Mouse (Mus musculus) ovary, postnatal 36 days (tissue): ENCODE results near the gene Ap1ar.

Experiments
- DNase-seq: peaks from one replicate; pipeline ENCODE4 v3.0.0; 2022; ENCODE audit warnings: low spot score, mixed read lengths

Gene Ap1ar

DNA sequence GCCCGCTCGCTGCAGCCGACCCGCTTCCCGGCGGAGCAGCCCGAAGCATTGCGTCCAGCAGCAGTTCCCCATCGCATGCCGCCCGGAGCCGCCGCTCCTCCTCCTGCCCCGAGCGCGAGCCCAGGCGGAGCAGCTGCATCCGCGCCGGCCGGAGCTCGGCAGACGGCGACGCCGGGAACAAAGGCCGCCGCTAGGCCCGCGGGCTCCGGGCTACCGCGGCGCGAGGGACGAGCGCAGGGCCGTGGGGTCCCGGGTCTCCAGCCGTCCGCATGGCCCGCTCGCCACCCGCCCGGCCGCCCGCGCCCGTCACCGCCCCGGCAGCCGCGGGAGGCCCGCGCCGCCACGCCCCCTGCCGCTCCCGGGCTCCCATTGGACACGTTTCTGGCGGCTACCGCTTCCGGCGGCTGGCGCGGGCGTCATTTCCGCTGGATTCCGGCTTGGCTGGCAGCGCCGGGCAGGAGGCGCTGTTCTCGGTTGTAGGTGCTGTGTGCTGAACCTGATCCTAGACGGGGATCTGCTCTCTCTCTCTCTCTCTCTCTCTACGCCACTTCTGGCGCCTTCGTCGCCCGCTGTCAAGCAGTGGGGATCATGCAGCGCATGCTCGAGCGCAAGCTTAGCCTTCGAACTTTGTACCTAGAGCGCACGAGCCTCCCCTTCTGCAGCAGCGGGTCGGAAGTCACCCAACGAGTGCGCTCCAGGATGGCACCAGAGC, at the start of gene Ap1ar:
Gene Ap1ar (minus strand): TSS at position 370 of the 712 bp plus-strand sequence.
- peak; percentile 97 for DNase-seq

- no peak for DNase-seq
Measured at GRCm38 (mm10) chr3:127881684-127882083, 44.4 kb upstream of the Ap1ar start.

DNA sequence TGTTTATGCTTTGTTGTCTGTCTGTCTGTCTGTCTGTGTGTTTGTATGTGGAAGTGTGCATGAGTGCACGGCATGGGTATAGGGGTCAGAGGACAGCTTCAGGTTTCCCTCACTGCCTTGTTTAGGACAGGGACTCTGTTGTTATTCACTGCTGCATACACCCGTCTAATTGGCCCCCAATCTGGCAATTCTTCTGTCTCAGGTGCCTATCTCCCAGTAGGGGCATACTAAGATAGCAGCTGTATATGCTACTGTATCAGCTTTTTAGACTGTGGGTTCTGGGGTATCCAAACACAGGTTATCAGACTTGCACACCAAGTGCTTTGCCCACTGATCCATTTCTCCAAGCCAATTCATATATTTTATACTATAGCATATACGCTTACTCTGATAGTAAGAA, 42.6 kb upstream of the Ap1ar start:
- no peak for DNase-seq

- DNase-seq, result no peak
Measured at GRCm38 (mm10) chr3:127875509-127875908, 38.2 kb upstream of the Ap1ar start.

DNA sequence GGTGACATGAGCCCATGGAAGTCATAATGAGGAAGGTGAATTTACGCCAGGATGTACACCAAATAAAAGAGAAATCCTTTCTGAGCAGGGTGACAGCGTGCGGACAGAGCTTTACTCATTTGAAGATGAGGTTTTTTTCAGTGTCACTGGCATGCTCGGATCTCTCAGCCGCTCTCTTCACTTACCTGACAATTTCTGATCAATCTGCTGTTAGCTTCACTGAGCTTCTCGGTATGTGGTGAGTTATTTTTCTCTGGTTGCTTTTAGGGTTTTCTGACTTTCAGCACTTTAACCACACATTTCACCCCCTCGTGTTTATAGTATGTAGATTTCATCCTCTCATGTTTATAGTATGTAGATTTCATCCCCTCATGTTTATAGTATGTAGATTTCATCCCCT, 37.7 kb upstream of the Ap1ar start:
- DNase-seq, result no peak

DNA sequence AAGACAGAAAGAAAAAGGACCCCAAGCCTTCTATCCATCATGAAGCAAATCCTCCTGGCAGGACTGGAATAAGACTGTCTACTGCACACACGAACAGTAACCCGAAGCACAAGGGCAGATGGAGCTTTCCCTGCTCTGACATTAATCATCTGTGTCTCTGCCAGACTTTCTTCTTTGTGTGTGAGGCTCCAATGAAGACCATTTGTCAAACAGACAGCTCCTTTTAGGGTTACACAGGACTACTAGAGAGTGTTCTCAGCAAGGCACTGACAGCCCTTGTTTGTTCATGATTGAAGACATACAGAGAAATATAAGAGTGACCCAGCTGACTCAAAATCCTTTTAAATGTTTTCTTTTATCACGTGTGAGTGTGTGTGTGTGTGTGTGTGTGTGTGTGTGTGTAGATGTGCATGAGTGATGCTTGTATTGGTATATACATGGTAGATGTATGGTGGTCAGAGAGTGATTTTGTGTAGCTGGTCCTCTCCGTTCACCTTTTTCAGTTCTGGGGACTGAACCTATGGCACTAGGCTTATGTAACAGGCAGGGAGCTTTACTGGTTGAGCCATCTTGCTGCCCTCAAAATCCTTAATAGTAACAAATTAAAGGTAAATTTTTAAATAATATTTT, 37.0 kb upstream of the Ap1ar start:
- DNase-seq, result no peak

DNA sequence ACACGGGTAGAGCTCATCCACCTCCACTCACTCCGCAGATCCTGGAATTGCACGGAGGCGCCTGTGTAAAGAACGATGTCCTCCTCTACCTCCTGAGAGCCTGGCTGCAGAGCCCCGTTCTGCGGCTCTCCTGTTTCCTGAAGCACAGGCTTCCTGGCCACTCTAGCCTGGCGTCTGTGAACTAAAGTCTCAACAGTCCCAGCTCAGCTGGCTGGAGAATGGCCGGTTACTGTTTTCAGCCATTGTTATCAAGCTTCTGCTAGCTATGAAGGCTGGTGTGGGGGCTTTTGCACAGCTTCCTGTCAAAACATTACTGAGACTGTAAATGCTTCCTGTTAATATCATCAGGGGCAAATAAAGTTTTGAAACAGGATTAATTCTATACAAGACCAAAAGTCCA, 34.3 kb upstream of the Ap1ar start:
- no peak for DNase-seq

DNA sequence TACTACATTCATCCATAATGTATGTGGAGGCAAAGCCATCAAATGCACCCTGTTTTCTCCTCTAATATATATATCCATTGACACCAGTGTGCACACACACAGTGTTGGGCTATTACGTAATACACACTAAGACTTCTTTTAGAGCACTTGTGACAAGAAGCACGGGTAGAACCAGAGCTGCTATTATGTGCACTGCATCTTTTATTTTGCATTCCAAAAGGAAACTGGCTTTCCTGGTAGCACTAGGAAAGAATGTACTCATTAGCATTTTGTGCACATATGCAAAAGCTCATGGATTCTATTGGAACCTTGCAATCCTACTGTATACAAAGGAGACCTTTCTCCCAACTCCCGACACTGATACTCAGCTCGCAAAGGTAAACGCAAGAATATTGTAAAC, 31.6 kb upstream of the Ap1ar start:
- DNase-seq, result no peak

DNA sequence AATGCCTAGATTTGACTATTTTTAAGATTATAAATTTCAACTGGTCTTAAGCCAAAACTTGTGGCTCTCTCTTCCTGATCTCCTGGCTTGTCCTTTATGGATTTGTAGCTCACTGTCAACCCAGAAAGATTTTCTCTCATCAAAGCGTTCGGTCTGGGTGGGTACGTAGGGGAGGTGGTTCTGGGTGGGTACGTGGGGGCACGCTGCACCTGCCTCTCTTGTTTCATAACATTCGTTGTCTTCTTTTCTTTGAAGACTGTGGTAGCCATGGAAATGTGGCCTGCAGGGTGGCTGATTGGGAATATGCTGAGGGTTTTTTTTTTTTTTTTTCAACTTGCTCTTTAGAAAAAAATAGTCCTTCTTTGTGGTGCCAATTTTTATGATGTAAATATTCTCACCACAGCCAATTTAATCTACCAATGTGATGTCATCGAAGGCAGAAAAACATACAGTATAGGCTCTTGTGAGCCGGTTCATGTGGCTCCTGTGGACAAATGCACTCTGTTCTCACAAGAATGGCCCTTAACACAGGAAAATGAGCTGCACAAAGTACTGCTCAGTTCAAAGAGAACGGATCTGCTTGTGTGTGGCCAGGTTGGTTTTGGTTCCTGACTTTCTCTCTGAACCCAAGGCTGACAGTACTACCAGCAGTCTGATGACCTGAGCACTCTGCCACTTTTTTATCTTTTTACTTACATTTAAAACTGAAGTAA, 30.9 kb upstream of the Ap1ar start:
- DNase-seq, result no peak

- no peak for DNase-seq
Measured at GRCm38 (mm10) chr3:127864242-127864641, 26.9 kb upstream of the Ap1ar start.

DNA sequence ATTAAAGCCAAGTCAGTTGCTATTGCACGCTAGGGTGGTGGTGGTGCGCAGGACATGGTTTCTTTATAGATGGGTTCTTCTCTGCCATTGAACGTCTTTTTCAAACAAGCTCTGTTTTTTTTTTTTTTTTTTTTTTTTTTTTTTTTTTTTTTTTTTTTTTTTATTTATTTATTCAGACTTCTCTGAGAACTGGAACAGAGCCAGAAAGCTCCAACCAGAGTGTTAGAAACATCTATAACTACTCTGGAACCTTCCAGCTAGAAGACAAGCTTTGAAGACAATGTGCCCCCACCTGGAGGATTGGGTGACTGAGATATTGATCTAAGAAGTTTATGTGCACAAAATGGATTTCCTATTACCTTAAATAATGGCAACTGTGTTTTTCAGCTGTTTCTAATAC, 26.2 kb upstream of the Ap1ar start:
- DNase-seq, result no peak

DNA sequence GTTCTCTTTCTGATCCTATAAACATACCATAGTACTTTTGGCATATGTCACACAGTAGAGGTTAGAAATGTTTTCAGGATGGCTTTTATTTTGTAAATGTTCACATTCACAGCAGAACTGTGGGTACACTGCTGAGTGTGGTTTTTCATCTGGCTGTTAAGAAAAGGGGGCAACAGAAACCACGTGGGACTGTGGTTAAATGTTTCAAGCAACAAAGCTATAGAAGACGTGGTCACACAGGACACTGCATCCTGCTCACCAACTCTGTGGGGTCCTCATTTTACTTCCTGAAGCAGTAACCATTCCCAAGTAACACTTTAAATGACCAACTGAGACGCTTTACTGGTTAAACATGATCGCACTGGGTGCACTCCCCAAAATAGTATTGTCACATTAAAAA, 25.2 kb upstream of the Ap1ar start:
- no peak for DNase-seq

DNA sequence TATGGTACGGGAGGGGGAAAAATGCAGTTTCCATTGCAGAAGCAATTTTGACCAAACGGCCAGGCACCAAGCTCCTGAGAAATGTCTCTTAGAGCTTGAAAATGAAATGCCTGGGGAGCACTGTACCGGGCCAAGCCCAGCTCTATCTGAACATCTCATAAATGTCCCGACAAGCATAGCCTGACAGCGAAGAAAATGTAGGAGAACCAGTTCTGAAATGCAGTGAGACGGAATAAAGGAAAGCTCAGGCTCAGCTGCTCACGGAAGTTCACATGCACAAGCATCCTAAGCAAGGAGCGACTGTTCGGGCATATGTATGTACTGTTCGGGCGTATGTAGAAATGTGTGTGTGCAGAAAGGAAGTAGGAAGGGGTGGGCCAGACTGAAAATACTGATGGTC, 24.0 kb upstream of the Ap1ar start:
- DNase-seq, result no peak

DNA sequence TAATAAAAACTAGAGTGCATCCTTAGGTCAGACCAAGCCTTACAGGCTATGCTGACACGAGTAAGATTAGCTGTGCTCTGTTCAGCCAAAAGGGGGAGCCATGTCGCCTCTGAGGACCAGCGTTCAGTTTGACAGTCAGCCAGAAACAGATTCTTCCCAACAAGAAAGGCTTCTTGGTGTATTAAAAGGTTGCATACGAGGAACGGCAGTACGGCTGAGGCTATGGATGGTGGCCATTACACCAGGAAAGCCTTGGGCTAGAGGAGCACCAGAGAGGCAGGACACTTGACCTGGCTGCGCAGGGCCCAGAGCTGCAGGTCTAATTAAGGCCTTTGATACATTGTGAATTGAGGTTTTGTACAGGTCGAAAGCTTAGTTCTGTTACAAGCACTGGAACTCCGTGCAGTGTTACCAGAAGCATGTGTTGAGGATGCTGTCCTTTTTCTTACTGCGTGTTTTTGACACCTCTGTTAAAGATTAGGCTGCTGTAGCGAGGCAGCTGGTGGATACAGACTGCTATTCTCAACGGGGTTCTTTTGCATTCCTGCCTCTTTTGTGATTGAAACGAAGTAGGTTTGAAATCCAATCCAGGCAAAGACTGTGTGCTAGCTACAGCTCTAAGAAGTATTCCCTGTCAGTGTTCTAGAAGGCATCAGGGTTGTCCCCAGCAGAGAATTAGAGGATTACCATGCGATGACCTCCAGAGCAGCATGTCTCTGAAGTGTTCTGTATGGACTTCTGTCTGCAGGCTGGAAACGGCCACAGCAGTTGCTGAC, 16.3 kb upstream of the Ap1ar start:
- DNase-seq, result peak; percentile 48

DNA sequence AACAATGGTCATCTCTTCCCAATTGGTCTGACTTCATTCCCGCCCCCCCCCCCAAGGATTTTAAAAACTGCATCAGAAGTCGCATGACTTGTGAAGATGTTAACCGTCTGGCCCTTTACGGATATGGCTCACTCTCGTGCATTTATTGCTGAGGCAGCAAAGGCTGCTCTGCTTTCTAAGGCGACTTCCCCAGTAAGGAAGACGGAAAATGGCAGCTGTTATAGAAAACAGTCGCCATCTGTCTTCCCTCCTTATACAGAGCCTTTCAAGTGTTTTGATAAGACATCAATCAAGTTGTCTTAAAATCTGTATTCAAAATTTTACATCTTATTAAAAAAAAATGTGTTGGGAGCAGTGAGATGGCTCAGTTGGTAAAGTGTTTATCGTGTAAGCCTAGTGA, 15.4 kb upstream of the Ap1ar start:
- no peak for DNase-seq

DNA sequence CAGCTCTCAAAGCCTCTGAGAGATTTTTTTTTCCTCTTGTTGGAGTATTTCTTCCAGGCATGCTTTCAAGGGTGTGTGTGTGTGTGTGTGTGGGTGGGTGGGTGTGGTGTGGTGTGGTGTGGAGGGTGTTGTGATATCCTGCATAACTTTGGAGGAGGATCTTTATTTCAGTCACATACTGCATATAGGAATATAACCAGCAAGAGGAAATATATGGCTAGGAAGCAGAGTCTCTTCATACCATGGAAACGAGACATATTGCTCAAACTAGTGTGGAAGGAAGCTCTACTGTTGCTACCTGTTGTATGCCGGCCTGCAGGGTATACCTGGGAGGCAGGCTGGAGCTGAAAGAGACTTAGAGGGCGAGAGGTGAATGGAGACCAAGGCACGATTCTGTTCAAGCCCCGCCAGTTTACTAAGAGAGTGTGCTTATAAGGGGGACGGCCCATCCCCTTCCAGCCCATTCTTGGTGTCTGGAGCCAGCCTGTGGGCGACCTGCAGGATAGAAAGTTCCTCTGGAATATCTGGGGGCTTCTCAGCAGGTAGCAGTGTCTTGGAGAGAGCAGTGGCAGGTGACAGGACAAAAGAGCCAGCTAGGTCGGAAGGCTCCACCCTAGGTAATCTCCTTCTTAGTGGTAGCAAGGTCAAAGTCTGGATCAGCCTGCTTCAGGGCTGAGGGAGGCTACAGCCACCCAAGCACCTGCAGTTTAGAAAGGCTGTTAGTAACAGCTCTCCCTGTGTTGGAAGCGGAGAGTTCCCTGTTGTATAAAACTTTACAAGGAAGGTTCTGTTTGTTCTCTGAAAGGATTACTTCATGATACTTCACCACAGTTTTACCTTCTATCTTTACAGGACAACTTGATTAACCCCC, 13.7 kb upstream of the Ap1ar start:
- no peak for DNase-seq

GRCm38 (mm10) chr3:127849922-127850321, 12.6 kb upstream of the Ap1ar start:
- no peak for DNase-seq

DNA sequence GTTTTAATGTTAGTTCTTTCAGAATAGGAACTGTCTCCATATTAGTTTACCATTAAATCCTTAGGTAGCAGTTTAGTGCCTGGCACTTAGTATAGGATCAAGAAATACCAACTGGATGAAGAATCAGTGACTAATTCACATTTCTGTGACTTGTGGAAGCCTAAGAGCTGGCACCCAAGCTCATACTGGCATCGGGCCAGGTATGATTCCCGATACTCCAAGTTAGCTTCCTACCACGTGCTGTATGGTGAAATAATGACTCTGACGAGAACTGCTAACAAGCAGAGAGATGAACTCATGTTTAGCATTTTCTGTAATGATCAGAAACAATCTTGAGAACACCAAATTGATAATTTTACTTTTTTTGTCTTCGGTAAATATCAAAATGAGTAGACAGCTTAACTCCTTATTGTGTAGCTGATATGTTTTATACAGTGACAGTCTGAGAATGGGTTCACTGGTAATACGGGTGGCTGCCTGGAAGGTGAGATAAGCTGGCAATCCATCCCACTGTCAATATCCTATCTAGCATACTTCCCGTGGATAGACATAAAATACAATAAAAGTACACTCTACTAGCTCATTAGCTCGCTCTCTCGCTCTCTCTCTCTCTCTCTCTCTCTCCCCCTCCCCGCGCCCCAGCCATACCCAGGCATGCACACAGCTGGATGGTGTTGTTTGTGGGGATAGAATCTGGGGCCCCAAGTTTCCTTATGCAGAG, 10.9 kb upstream of the Ap1ar start:
- no peak for DNase-seq

GRCm38 (mm10) chr3:127843941-127844327, 6.6 kb upstream of the Ap1ar start:
- DNase-seq, result no peak

DNA sequence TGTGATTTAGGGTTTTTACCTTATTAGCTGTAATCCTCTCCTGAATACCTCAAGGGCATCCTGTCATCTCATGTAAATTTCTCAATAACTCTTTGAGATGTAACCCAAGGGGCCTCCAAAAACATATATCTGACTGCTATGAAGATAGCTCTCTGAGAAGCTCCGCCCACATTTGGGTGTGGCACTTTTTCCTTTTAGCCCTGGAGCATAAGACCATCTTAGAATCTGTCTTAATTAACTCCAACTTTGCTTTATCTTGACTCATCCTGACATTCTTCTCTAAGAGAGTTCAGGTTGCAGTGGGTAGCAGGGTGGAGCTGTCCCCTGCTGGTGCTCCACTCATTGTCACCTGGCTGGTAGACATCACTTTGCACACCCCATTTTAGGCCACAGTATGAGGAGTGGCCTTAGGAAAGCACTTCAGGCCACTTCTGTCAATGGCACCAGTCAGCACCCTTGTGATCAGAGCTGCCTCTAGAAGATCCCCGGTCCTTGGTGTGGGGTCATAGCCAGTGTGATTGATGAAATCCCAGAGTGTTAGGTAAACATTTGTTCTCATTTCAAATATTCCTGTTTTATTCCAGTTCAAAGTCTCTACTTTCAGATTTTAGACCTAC, 6.1 kb upstream of the Ap1ar start:
- DNase-seq, result no peak

- no peak for DNase-seq
Measured at GRCm38 (mm10) chr3:127841926-127842325, 4.6 kb upstream of the Ap1ar start.
